Mouse (Mus musculus) C2C12 (cell line): ENCODE results near the gene Mybl2. TPM values are rescaled to one million over a fixed set of nuclear protein-coding genes. Genes with fewer than 3 reads are reported as not detected.
A peak's percentile ranks its signal among the peaks of the same experiment; 100 is the strongest.

Experiments used
- H3K27me3 ChIP-seq: one replicate; pipeline ENCODE4 v1.6.1; 2011; ENCODE audit not compliant: control insufficient read depth, insufficient read depth, insufficient read length
- H3K36me3 ChIP-seq: one replicate; pipeline ENCODE4 v1.6.1; 2011; ENCODE audit not compliant: control insufficient read depth, insufficient read depth
- H3K4me3 ChIP-seq: one replicate; pipeline ENCODE4 v1.5.1; 2011; ENCODE audit warnings: mild to moderate bottlenecking, control low read depth; ENCODE audit not compliant: poor library complexity, insufficient read depth, severe bottlenecking
- H3K79me2 ChIP-seq: one replicate; pipeline ENCODE4 v1.6.1; 2011; ENCODE audit not compliant: control insufficient read depth, insufficient read depth
- H3K79me3 ChIP-seq: one replicate; pipeline ENCODE4 v1.6.1; 2011; ENCODE audit warnings: low read depth, control low read depth
- H3ac ChIP-seq: one replicate; pipeline ENCODE3; 2011; ENCODE audit warnings: low read depth; ENCODE audit not compliant: control insufficient read depth, insufficient read length
- CEBPB ChIP-seq: IDR thresholded peaks from one replicate; pipeline ENCODE4 v1.6.1; 2011; ENCODE audit warnings: low read depth, mild to moderate bottlenecking, control low read depth, moderate library complexity
- CTCF ChIP-seq: IDR thresholded peaks from one replicate; pipeline ENCODE4 v1.5.1; 2011; ENCODE audit not compliant: control insufficient read depth, insufficient read depth, insufficient read length
- FOSL1 ChIP-seq: IDR thresholded peaks from one replicate; pipeline ENCODE4 v1.8.0; 2011; ENCODE audit warnings: mild to moderate bottlenecking, low read length; ENCODE audit not compliant: poor library complexity, insufficient read depth, severe bottlenecking
- MAX ChIP-seq: IDR thresholded peaks from one replicate; pipeline ENCODE4 v1.6.1; 2011; ENCODE audit warnings: mild to moderate bottlenecking, control low read depth
- MYOD1 ChIP-seq: IDR thresholded peaks from one replicate; pipeline ENCODE4 v1.6.1; 2011; ENCODE audit warnings: low read depth; ENCODE audit not compliant: control insufficient read depth, insufficient read length
- MYOG ChIP-seq: IDR thresholded peaks from one replicate; pipeline ENCODE4 v1.6.1; 2011; ENCODE audit not compliant: control insufficient read depth, insufficient read length; ENCODE audit errors: extremely low read depth
- USF1 ChIP-seq: IDR thresholded peaks from one replicate; pipeline ENCODE4 v1.6.1; 2011; ENCODE audit warnings: low read depth, mild to moderate bottlenecking, control low read depth, moderate library complexity
- microRNA-seq: library from miRNA; unstranded; fragments of <30 nt; microRNA quantifications from one replicate; pipeline ENCODE4, GENCODE M21; 2019; ENCODE audit warnings: borderline microRNAs expressed
- polyA plus RNA-seq: library from polyadenylated mRNA; unstranded; fragments of >200 nt; fragmentation: generic; extraction: Trizol; gene quantifications from one replicate; pipeline ENCODE4 v1.2.1, GENCODE M21; 2012; ENCODE audit warnings: missing spikeins

Mybl2 gene
- polyA plus RNA-seq, 1 experiment: 37.8 TPM

GRCm38 (mm10) chr2:163121353-163121660, 66.8 kb downstream of the Mybl2 start:
- TF ChIP-seq MYOD1 (no peak), FOSL1 (no peak), MAX (no peak), MYOG (no peak), CTCF (no peak), CEBPB (no peak), USF1 (no peak)
- H3K4me3 ChIP-seq: no peak overlapping the region
- H3K79me2 ChIP-seq: no peaks in the 10 kb centered on the region
- no peaks in the 10 kb centered on the region for H3K79me3 ChIP-seq
- peaks cover 48% of the 10 kb centered on the region for H3K27me3 ChIP-seq
- no peaks in the 10 kb centered on the region for H3K36me3 ChIP-seq
- H3ac ChIP-seq: no peak overlapping the region

- H3K79me3 ChIP-seq: no peaks in the 10 kb centered on the region
- H3K36me3 ChIP-seq: no peaks in the 10 kb centered on the region
- H3K79me2 ChIP-seq: no peaks in the 10 kb centered on the region
- H3K4me3 ChIP-seq: no peak overlapping the region
- H3ac ChIP-seq: no peak overlapping the region
- no peak for TF ChIP-seq FOSL1
- no peak for TF ChIP-seq USF1
- no peak for TF ChIP-seq CTCF
- TF ChIP-seq MAX: no peak
- TF ChIP-seq CEBPB: no peak
- no peak for TF ChIP-seq MYOD1
- no peak for TF ChIP-seq MYOG
- H3K27me3 ChIP-seq: peaks cover 49% of the 10 kb centered on the region
Measured at GRCm38 (mm10) chr2:163122319-163122718, 67.8 kb downstream of the Mybl2 start.

- peaks cover 49% of the 10 kb centered on the region for H3K27me3 ChIP-seq
- H3ac ChIP-seq: no peak overlapping the region
- H3K36me3 ChIP-seq: no peaks in the 10 kb centered on the region
- TF ChIP-seq CTCF: no peak
- TF ChIP-seq FOSL1: no peak
- TF ChIP-seq MYOG: no peak
- TF ChIP-seq MYOD1: no peak
- no peak for TF ChIP-seq USF1
- no peak for TF ChIP-seq CEBPB
- no peak for TF ChIP-seq MAX
- H3K79me2 ChIP-seq: no peaks in the 10 kb centered on the region
- no peaks in the 10 kb centered on the region for H3K79me3 ChIP-seq
- no peak overlapping the region for H3K4me3 ChIP-seq
Measured at GRCm38 (mm10) chr2:163123496-163123895, 69.0 kb downstream of the Mybl2 start.

- H3K36me3 ChIP-seq: no peaks in the 10 kb centered on the region
- peaks cover 13% of the 10 kb centered on the region for H3K27me3 ChIP-seq
- H3K79me3 ChIP-seq: no peaks in the 10 kb centered on the region
- H3ac ChIP-seq: no peak overlapping the region
- no peaks in the 10 kb centered on the region for H3K79me2 ChIP-seq
- TF ChIP-seq FOSL1: no peak
- TF ChIP-seq CTCF: no peak
- no peak for TF ChIP-seq MAX
- no peak for TF ChIP-seq USF1
- no peak for TF ChIP-seq MYOG
- TF ChIP-seq MYOD1: no peak
- no peak for TF ChIP-seq CEBPB
- H3K4me3 ChIP-seq: no peak overlapping the region
Measured at GRCm38 (mm10) chr2:163130837-163131236, 76.3 kb downstream of the Mybl2 start.

- TF ChIP-seq USF1 (no peak), MAX (no peak), MYOD1 (no peak), CEBPB (no peak), FOSL1 (no peak), CTCF (no peak), MYOG (no peak)
- H3K79me2 ChIP-seq: no peaks in the 10 kb centered on the region
- no peaks in the 10 kb centered on the region for H3K36me3 ChIP-seq
- H3K27me3 ChIP-seq: peaks cover 9% of the 10 kb centered on the region
- H3K4me3 ChIP-seq: no peak overlapping the region
- H3K79me3 ChIP-seq: no peaks in the 10 kb centered on the region
- H3ac ChIP-seq: no peak overlapping the region
Measured at GRCm38 (mm10) chr2:163132314-163132713, 77.8 kb downstream of the Mybl2 start.

Small RNA genes lying within 50 kb of the gene (microRNA-seq; reads per million reads assigned to microRNA genes)
- not detected for gene Gm22174
- 0.80 reads per million, percentile 17 among the genes with 10 or more reads in this experiment for gene Mir7003

Other genes with a start within 250 kb of the Mybl2 start
- gene Srsf6, start 123.2 kb upstream of the Mybl2 start, polyA plus RNA-seq: 119 TPM
- gene L3mbtl1, start 111.2 kb upstream of the Mybl2 start, polyA plus RNA-seq: 0.01 TPM
- 0.07 TPM for gene Sgk2, start 67.4 kb upstream of the Mybl2 start, polyA plus RNA-seq
- 17.6 TPM for gene Ift52, start 37.3 kb upstream of the Mybl2 start, polyA plus RNA-seq
- gene Gtsf1l, start 33.2 kb downstream of the Mybl2 start, polyA plus RNA-seq: 0.05 TPM
- gene Tox2, start 148.4 kb downstream of the Mybl2 start, polyA plus RNA-seq: 0.14 TPM